Mouse (Mus musculus) heart, adult 18-20 months (tissue): Measurements from ENCODE around the gene Vps8. TPM values are rescaled to one million over a fixed set of nuclear protein-coding genes. Genes with fewer than 3 reads are reported as not detected.
A peak's percentile ranks its signal among the peaks of the same experiment; 100 is the strongest.

Source experiments
- DNase-seq, 2 experiments: peaks; one replicate each; pipeline ENCODE4 v3.0.0; 2021 to 2022; ENCODE audit warnings: mixed read lengths in 1 of 2
- total RNA-seq, 2 experiments: library from RNA; stranded (reverse); gene quantifications; 2 replicates each; pipeline ENCODE4 v1.2.3; 2021

Vps8 gene
- total RNA-seq, 2 experiments from 2014 or later, result 21.3 to 23.6 TPM

GRCm38 (mm10) chr16:21403402-21403801, 19.5 kb upstream of the Vps8 start:
- no peak for DNase-seq

GRCm38 (mm10) chr16:21404631-21405030, 18.3 kb upstream of the Vps8 start:
- DNase-seq, result no peak

GRCm38 (mm10) chr16:21405224-21405969, 17.5 kb upstream of the Vps8 start:
- DNase-seq, result no peak

- no peak for DNase-seq
Observed at GRCm38 (mm10) chr16:21406136-21406535, 16.8 kb upstream of the Vps8 start.

GRCm38 (mm10) chr16:21411779-21412178, 11.1 kb upstream of the Vps8 start:
- DNase-seq, result no peak

GRCm38 (mm10) chr16:21412593-21413047, 10.3 kb upstream of the Vps8 start:
- peak; percentile 69 to 86 for DNase-seq

- no peak for DNase-seq
Observed at GRCm38 (mm10) chr16:21413819-21414218, 9.1 kb upstream of the Vps8 start.

GRCm38 (mm10) chr16:21415128-21415527, 7.8 kb upstream of the Vps8 start:
- no peak for DNase-seq

GRCm38 (mm10) chr16:21418012-21418411, 4.9 kb upstream of the Vps8 start:
- DNase-seq, result no peak

- DNase-seq, result no peak
Observed at GRCm38 (mm10) chr16:21423546-21423910, 610 bp downstream of the Vps8 start.

- no peak for DNase-seq
Observed at GRCm38 (mm10) chr16:21428131-21428530, 5.2 kb downstream of the Vps8 start.

- no peak for DNase-seq
Observed at GRCm38 (mm10) chr16:21430377-21431060, 7.6 kb downstream of the Vps8 start.

- no peak for DNase-seq
Observed at GRCm38 (mm10) chr16:21431614-21432013, 8.7 kb downstream of the Vps8 start.

GRCm38 (mm10) chr16:21433543-21433942, 10.6 kb downstream of the Vps8 start:
- no peak for DNase-seq

- DNase-seq, result no peak
Observed at GRCm38 (mm10) chr16:21441012-21441411, 18.1 kb downstream of the Vps8 start.

- DNase-seq, result no peak
Observed at GRCm38 (mm10) chr16:21445026-21445625, 22.2 kb downstream of the Vps8 start.

GRCm38 (mm10) chr16:21447447-21447846, 24.5 kb downstream of the Vps8 start:
- DNase-seq, result no peak

- no peak for DNase-seq
Observed at GRCm38 (mm10) chr16:21448464-21448863, 25.5 kb downstream of the Vps8 start.

- DNase-seq, result no peak
Observed at GRCm38 (mm10) chr16:21449890-21450289, 27.0 kb downstream of the Vps8 start.

- DNase-seq, result no peak
Observed at GRCm38 (mm10) chr16:21452569-21452968, 29.7 kb downstream of the Vps8 start.

GRCm38 (mm10) chr16:21457639-21458369, 34.9 kb downstream of the Vps8 start:
- no peak for DNase-seq

- DNase-seq, result no peak
Observed at GRCm38 (mm10) chr16:21465868-21466267, 43.0 kb downstream of the Vps8 start.

GRCm38 (mm10) chr16:21470416-21470815, 47.5 kb downstream of the Vps8 start:
- no peak for DNase-seq
